ENCODE assay signal across 15 mouse cellular contexts in genomic region chr7:112252065-112252464, GRCm38 (mm10). TPM values are rescaled to one million over a fixed set of nuclear protein-coding genes. Genes with fewer than 3 reads are reported as not detected.
DNase-seq lines count a peak whose midpoint lies in the region; ATAC-seq and TF ChIP-seq lines count a peak whose summit lies in the region.
"Had no signal": no experiment of that assay in that cellular context is flagged by ENCODE, and none has a peak within 500 bp of the region (broad histone marks: within the 10 kb centered on the region; RNA-seq: fewer than 3 reads in every experiment).

No protein-coding gene starts in this region.

- peaks cover 8% of the 10 kb centered on the region for H3K4me1 ChIP-seq in liver, adult 2 months (ENCODE audit: control insufficient read depth, insufficient read depth, low read length)
- peaks cover 9% of the 10 kb centered on the region; the same call in 1 of the 2 replicates for H3K4me1 ChIP-seq in liver, postnatal 0 days (ENCODE audit: insufficient read depth)
- peaks cover 48% of the 10 kb centered on the region for H3K4me1 ChIP-seq in heart, postnatal 0 days (ENCODE audit: control insufficient read depth, insufficient read depth)
- peaks cover 39% of the 10 kb centered on the region for H3K4me1 ChIP-seq in small intestine, adult 2 months (ENCODE audit: control insufficient read depth, insufficient read depth, insufficient read length, low read length)
- H3K4me1 ChIP-seq: hindbrain, embryonic 15.5 days had no signal

- no peak for ATAC-seq in liver, postnatal 0 days
- peak; percentile 50 for ATAC-seq in heart, postnatal 0 days (ENCODE audit: insufficient read depth, low read depth)
- ATAC-seq: forebrain, postnatal 0 days had no signal

- WGBS in liver, adult 2 months, result 32% methylated on average over 5 of the region's 5 CpGs
- 32% methylated on average over 5 of the region's 5 CpGs for WGBS in liver, postnatal 0 days (ENCODE audit: insufficient replicate concordance)
- WGBS in heart, postnatal 0 days, result 37% methylated on average over 5 of the region's 5 CpGs
- WGBS in small intestine, adult 2 months, result 14% methylated on average over 5 of the region's 5 CpGs

- TF ChIP-seq EP300 in liver, postnatal 0 days (IDR thresholded peaks at IDR 0.05; ENCODE audit: low read depth), result no peak
- no peak for TF ChIP-seq EP300 in heart, postnatal 0 days (IDR thresholded peaks at IDR 0.05; ENCODE audit: low read depth)

- H3K79me2 ChIP-seq in liver, adult 2 months (ENCODE audit: control insufficient read depth, insufficient read depth, low read length), result peaks cover 44% of the 10 kb centered on the region; the same call in 1 of the 2 replicates

- TF ChIP-seq CTCF in liver, adult 2 months (IDR thresholded peaks at IDR 0.05; ENCODE audit: low read depth, low read length), result no peak
- TF ChIP-seq CTCF in liver, postnatal 0 days (IDR thresholded peaks at IDR 0.05; ENCODE audit: low read depth), result no peak
- TF ChIP-seq CTCF in heart, postnatal 0 days (IDR thresholded peaks at IDR 0.05; ENCODE audit: low read depth), result no peak
- TF ChIP-seq CTCF in small intestine, adult 2 months (IDR thresholded peaks at IDR 0.05; ENCODE audit: extremely low read depth, insufficient read length, insufficient replicate concordance, low read depth, low read length), result no peak

- H3K4me2 ChIP-seq in liver, postnatal 0 days (ENCODE audit: low read depth, low read length), result no peak overlapping the region
- H3K4me2 ChIP-seq in heart, postnatal 0 days (ENCODE audit: low read depth, low read length), result no peak overlapping the region
- H3K4me2 ChIP-seq: hindbrain, embryonic 15.5 days; liver, embryonic 11.5 days had no signal

- DNase-seq in liver, adult 2 months (ENCODE audit: extremely low read depth, low read depth, low spot score), result peak; percentile 45
- no peak for DNase-seq in liver, postnatal 0 days
- DNase-seq in heart, postnatal 0 days (ENCODE audit: low spot score), result peak; percentile 65
- peak; percentile 73 to 84 for DNase-seq in kidney, adult 8-10 months
- no peak for DNase-seq in spleen, adult 18-20 months
- DNase-seq in B cell, adult 2 months, result no peak
- DNase-seq in gastrocnemius, postnatal 14 days, result no peak
- DNase-seq: cerebellum, postnatal 36 days; forebrain, postnatal 0 days; thymus, postnatal 36 days had no signal

- H3K9me3 ChIP-seq in liver, postnatal 0 days (ENCODE audit: low read length), result no peaks in the 10 kb centered on the region
- H3K9me3 ChIP-seq in heart, postnatal 0 days (replicated peaks; ENCODE audit: control insufficient read depth, low read length), result no peaks in the 10 kb centered on the region
- H3K9me3 ChIP-seq: hindbrain, embryonic 15.5 days; midbrain, embryonic 10.5 days had no signal

- H3K9ac ChIP-seq in liver, adult 2 months (ENCODE audit: low read depth, low read length), result no peak overlapping the region
- no peak overlapping the region for H3K9ac ChIP-seq in liver, postnatal 0 days (replicated peaks)
- no peak overlapping the region for H3K9ac ChIP-seq in heart, postnatal 0 days (replicated peaks; ENCODE audit: low read depth, low read length)
- H3K9ac ChIP-seq: forebrain, postnatal 0 days; hindbrain, embryonic 15.5 days had no signal

- no peaks in the 10 kb centered on the region for H3K27me3 ChIP-seq in liver, adult 2 months (ENCODE audit: control insufficient read depth, insufficient read depth, low read length)
- no peaks in the 10 kb centered on the region for H3K27me3 ChIP-seq in liver, postnatal 0 days (ENCODE audit: insufficient read depth, low read length)
- no peaks in the 10 kb centered on the region for H3K27me3 ChIP-seq in heart, postnatal 0 days (ENCODE audit: control insufficient read depth, insufficient read depth, low read length)
- no peaks in the 10 kb centered on the region for H3K27me3 ChIP-seq in small intestine, adult 2 months (ENCODE audit: control insufficient read depth, insufficient read depth, low read length)
- H3K27me3 ChIP-seq: hindbrain, embryonic 15.5 days had no signal

- H3K36me3 ChIP-seq in liver, adult 2 months (ENCODE audit: control insufficient read depth, insufficient read depth, low read length), result no peaks in the 10 kb centered on the region
- H3K36me3 ChIP-seq in liver, postnatal 0 days (replicated peaks; ENCODE audit: insufficient read depth, low read length), result no peaks in the 10 kb centered on the region
- peaks cover 44% of the 10 kb centered on the region for H3K36me3 ChIP-seq in heart, postnatal 0 days (replicated peaks; ENCODE audit: control insufficient read depth, insufficient read depth, low read length)
- H3K36me3 ChIP-seq in small intestine, adult 2 months (ENCODE audit: control insufficient read depth, insufficient read depth, low read length), result peaks cover 1% of the 10 kb centered on the region; the same call in 1 of the 2 replicates
- H3K36me3 ChIP-seq: hindbrain, embryonic 15.5 days; midbrain, embryonic 10.5 days had no signal

- H3K4me3 ChIP-seq in liver, adult 2 months (ENCODE audit: insufficient read depth, low read depth, low read length), result no peak overlapping the region
- no peak overlapping the region for H3K4me3 ChIP-seq in liver, postnatal 0 days (ENCODE audit: low read depth, low read length)
- H3K4me3 ChIP-seq in heart, postnatal 0 days (ENCODE audit: low read depth, low read length), result no peak overlapping the region
- peak overlapping the region; percentile 7; the same call in 1 of the 2 replicates for H3K4me3 ChIP-seq in small intestine, adult 2 months (ENCODE audit: low read depth, low read length)
- H3K4me3 ChIP-seq: hindbrain, embryonic 15.5 days; left cerebral cortex, adult 2 months; midbrain, embryonic 10.5 days had no signal

- TF ChIP-seq POLR2A in liver, adult 2 months (IDR thresholded peaks at IDR 0.05; ENCODE audit: extremely low read depth, insufficient read depth, low read length), result no peak
- TF ChIP-seq POLR2A in small intestine, adult 2 months (IDR thresholded peaks at IDR 0.05; ENCODE audit: low read depth, low read length), result no peak

- H3K27ac ChIP-seq in liver, adult 2 months (replicated peaks; ENCODE audit: insufficient read depth, low read depth, low read length), result no peak overlapping the region
- H3K27ac ChIP-seq in liver, postnatal 0 days (ENCODE audit: low read depth), result no peak overlapping the region
- peak overlapping the region; percentile 72 for H3K27ac ChIP-seq in heart, postnatal 0 days (ENCODE audit: low read depth)
- peak overlapping the region; percentile 85 for H3K27ac ChIP-seq in small intestine, adult 2 months (ENCODE audit: insufficient read depth, low read depth, low read length)
- H3K27ac ChIP-seq: hindbrain, embryonic 15.5 days; left cerebral cortex, adult 2 months had no signal

- intact Hi-C loops in gastrocnemius, postnatal 14 days (cut with DNase I; ENCODE audit: low total_unique reads), result no loop called here

RNA-seq across cellular contexts. Expression of gene Mical2, which starts 26.4 kb away (rescaled TPM):
- total RNA-seq in liver, adult 2 months (2014; rRNA removed), result 4.1 and 4.5 TPM in 2 replicates
- polyA plus RNA-seq in liver, adult 2 months (2012; rRNA removed), result 6.9 and 7.9 TPM in 2 replicates
- 2.1 and 2.7 TPM in 2 replicates for polyA plus RNA-seq in liver, postnatal 0 days (2015; fragmentation: Nextera tagmentation; extraction: Ambion mirVana)
- total RNA-seq in heart, postnatal 0 days (2014; rRNA removed; ENCODE audit: low replicate concordance), result 136 and 169 TPM in 2 replicates
- polyA plus RNA-seq in heart, postnatal 0 days (2015; fragmentation: Nextera tagmentation; extraction: Ambion mirVana), result 59.9 and 78.1 TPM in 2 replicates
- polyA plus RNA-seq in small intestine, adult 2 months (2012; rRNA removed), result 13.0 and 20.7 TPM in 2 replicates
- total RNA-seq in gastrocnemius, postnatal 14 days (2021), result 100 to 1,000 TPM in 1 of 2 experiments, 10 to 100 TPM in 1; 86.4 to 106 TPM

Comparison
In these comparisons a context has a peak if more than half of its experiments do, and no peak if none do; other contexts are left out.
1. DNase-seq: peak in liver, adult 2 months (single experiment), heart, postnatal 0 days (single experiment) and kidney, adult 8-10 months (2 of 2); none in liver, postnatal 0 days (single experiment), spleen, adult 18-20 months (0 of 2), B cell, adult 2 months (0 of 2) and gastrocnemius, postnatal 14 days (single experiment).
2. H3K27ac ChIP-seq: peak in heart, postnatal 0 days (single experiment) and small intestine, adult 2 months (single experiment); none in liver, adult 2 months (single experiment) and liver, postnatal 0 days (single experiment).